Mouse (Mus musculus) T-cell, adult 2 months (primary cell): ENCODE measurements around the gene Ttc34.

Experiments used
- DNase-seq: peaks from one replicate; pipeline ENCODE4 v3.0.0; 2022; ENCODE audit warnings: low spot score

The Ttc34 gene

DNA sequence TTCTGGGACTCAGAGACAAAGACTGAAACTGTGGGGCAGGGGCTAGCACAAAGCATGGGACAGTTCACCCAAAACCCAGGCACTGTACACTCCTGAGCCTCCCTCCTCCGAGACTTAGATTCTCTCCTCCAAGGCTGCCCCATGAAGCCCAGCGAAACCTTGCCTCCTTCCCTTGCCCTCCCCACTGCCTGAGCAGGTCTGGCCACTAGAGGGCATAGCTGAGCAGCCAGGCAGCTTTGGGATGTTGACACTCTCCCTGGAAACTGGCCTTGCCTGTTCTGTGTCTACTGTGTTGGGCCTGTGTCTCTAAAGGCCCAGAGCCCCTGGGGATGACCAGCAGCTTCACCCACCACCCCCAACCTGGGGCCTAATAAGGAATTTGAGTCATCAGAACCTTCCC lies at the start of gene Ttc34:
Ttc34 (plus strand) TSS at position 290 of the 400 bp plus-strand sequence.
- peak; percentile 58 for DNase-seq

GRCm38 (mm10) chr4:154787960-154788702 lies 49.1 kb upstream of the Ttc34 start:
- DNase-seq, result no peak

- DNase-seq, result no peak
These were observed 45.4 kb upstream of the Ttc34 start for GRCm38 (mm10) chr4:154791894-154792293.

DNA sequence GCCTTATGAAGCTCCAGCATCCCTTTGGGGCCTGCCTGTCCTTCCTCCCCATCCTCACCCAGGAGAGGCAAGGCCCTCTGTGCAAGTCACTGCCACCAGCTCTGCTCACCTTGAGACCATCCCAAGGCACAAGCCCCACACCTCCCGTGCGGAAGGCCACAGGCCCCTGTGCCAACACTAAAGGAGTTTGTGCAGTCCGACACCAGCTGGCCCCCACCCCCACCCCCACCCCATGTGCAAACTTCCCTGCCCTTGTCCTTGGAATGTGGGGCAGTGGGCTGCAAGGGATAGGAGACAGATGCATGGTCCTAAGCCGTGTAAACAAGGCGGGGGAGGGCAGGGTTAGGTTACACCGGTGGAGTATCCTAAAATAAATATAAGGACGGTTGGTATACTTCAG lies 43.8 kb upstream of the Ttc34 start:
- DNase-seq, result no peak

DNA sequence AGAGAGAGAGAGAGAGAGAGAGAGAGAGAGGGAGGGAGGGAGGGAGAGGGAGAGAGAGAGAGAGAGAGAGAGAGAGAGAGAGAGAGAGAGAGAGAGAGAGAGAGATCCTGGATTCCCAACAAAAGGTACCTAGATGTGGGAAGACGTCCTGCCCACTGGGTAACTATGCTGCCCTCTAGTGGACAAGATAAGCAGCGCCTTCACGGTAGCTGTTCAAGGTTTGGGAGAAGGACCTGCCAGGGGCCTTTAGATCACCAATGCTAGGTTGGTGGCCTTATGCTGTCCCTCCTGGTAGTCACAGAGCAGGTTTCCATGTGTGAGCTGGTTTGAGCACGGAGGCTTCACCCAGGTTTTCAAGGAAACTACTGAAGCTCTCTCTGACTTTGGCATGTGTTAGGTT lies 39.4 kb upstream of the Ttc34 start:
- peak; percentile 20 for DNase-seq

DNA sequence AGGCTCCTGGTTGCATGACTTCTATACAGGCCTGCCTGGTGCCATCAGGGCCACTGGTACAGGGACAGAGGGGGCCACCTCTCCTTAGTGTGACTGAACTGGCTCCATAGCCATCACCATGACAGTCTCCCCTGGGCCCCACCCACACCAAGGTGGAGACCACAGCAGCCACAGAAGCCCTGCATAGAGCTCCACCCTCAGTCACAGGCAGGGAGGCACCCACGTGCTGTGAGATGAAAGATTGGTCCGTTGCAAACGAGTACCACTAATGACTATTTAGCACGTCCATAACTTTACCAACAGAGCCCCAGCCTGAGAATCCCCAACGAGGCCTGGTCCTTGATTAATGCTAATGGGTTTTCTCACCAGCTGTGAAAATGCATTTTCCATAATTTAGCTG lies 36.7 kb upstream of the Ttc34 start:
- no peak for DNase-seq

DNA sequence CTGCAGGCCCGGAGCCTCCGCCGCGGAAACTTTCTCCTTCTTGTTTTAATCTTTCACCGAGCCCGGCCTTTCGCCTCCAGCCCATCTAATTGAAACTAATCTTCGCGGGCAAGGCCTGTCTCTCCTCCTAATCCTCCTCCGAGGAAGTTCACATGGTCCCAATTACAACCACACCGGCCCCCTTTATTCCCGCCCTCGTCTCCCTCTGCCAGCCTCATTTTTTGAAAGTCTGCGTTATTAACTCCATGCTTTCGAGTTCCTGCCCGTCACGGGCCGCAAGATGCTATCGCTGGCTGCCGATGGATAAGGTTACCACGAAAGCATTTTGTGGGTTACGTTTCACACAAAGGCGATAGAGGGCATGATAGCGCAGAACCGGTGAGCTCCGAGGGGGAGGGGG lies 35.0 kb upstream of the Ttc34 start:
- DNase-seq, result no peak

DNA sequence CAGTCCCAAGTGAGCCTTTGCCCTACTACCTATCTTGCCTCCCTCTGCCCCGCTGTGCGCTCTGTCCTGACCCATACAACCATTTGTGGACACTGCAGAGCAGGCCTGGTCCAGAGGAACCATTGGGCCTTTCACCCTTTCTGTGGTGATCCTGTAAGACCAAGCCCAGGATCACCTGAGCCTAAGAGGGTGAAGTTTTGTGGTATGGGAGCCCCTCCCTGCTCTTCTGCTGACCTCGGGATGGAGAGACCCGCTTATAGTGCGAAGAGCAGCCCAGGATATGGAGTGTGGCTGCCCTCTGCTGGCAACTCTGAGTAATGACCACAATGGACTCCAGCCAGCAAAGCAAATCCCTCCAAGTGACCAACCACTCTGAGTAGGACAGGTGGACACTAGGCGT lies 11.6 kb upstream of the Ttc34 start:
- DNase-seq, result peak; percentile 10

GRCm38 (mm10) chr4:154826224-154826623 lies 11.0 kb upstream of the Ttc34 start:
- DNase-seq, result no peak

DNA sequence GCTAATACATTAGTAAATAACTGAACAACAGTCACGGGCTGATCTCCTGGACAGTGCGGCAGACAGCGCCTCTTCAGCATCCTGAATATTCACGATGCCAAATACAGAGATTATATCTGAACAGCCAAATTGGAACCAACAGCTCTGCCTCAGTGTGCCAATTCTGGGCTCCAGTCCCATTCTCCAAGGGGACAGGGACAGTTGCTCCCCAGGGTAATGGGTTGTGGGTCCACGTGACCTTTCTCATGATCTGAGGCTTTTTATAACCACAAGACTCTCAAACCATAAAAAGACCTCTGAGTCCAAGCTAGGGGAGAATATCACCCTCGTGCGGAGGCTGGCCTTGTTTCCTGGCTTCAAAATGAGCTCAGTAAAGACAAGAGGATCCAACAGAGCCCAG lies 10.1 kb upstream of the Ttc34 start:
- no peak for DNase-seq

DNA sequence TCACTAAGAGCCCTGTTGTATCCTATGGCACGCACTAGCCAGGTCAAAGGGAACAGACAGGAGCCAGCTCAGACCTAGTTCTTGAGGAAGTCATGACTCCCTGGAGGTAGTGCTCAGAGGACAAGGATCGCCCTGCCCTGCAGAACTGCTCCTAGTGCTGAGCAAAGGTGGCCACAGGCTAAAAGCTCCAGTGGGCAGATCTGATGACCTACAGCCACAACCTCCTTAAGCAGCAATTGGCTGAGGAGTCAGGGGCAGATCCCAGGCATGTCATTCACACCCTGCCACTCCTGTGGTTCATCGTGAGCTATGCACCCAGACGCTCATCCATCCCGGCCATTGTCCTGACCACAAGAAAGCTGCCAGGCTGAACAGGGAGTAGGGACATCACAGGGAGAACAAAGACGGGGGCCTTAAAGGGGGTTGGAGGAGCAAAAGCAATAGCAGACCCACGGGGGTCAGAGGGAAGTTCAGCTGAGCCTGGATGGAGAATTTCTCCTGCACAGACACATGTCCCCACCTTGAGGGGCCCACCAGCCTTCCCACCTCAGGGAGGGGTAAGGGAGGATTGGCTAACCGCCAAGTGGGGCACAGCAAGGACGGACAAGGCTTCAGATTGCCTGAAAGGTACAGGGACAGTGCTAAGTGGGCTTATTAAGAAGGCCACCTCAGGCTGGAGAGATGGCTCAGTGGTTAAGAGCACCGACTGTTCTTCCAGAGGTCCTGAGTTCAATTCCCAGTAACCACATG lies 9.2 kb upstream of the Ttc34 start:
- no peak for DNase-seq

GRCm38 (mm10) chr4:154831915-154832573 lies 5.2 kb upstream of the Ttc34 start:
- DNase-seq, result no peak

DNA sequence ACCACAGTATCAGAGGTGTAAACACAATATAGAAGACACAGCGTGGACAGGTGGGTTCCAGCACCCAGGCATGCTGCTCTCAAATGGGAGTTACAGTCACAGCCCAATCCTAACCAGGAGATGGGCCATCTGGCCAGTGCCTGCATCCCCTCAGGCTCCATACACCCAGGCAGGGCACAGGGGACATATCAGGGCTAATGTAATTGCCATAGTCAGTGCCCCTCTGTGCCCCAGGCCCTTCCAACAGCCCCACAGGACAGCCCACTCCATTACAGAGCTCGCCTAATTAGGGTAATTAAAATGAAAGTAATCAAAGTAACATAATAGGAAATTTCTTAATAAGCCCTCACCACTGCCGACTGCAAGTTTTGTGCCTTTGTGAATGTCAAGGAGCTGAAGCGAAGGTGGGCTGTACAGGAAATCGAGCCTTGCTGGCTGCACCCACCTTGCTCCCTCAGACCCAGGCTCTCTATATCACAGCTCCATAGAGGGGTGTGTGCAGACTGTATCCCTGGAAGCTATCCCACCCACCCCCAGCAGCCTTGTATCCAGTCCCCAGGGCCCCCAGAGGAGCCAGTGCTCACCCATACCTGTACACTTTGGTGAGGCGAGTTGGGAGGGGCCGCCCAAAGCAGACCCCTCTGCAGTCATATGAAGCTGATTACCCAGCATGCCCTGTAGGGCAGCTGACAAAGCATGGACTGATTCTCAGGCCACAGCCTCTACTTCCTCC lies 910 bp upstream of the Ttc34 start:
- DNase-seq, result no peak

DNA sequence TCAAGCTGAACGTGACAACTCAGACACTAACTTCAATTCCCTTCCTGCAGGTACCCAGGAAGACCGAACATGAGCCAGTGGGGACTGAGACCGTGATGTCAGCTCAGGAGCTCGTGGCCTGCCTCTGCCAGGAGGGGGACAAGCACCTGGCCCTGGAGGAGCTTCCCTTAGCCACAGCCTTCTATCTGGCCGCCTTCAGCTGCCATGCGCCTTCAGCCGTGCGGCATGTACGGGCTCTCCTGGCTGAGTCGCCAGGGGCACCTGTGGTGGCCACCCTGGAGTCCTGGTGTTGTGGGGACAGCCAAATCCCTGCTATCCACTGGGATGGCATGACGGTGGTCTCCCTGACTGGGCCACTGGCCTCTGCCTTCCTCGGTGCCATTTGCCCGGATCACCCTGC lies 1.5 kb downstream of the Ttc34 start:
- no peak for DNase-seq

DNA sequence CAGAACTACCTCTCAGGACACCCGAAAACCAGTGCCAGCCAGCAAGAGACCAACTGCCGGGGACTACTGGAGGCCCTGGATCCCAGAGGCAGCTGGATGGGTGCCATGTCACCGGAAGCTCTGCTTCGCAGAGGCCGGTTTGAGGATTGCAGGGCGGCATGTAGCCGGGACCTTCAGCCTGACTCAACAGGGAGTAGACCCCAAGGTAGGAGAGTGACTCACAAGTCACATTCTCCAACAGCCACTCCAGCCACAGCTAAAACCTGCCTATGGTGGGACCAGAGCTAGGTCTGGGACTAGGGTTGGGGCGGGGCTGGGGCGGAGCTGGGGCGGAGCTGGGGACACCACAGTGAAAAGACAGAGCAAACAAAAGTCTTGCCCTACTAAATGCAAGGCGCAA lies 2.1 kb downstream of the Ttc34 start:
- DNase-seq, result no peak

GRCm38 (mm10) chr4:154852696-154853095 lies 15.4 kb downstream of the Ttc34 start:
- DNase-seq, result no peak

GRCm38 (mm10) chr4:154853881-154854280 lies 16.6 kb downstream of the Ttc34 start:
- no peak for DNase-seq

DNA sequence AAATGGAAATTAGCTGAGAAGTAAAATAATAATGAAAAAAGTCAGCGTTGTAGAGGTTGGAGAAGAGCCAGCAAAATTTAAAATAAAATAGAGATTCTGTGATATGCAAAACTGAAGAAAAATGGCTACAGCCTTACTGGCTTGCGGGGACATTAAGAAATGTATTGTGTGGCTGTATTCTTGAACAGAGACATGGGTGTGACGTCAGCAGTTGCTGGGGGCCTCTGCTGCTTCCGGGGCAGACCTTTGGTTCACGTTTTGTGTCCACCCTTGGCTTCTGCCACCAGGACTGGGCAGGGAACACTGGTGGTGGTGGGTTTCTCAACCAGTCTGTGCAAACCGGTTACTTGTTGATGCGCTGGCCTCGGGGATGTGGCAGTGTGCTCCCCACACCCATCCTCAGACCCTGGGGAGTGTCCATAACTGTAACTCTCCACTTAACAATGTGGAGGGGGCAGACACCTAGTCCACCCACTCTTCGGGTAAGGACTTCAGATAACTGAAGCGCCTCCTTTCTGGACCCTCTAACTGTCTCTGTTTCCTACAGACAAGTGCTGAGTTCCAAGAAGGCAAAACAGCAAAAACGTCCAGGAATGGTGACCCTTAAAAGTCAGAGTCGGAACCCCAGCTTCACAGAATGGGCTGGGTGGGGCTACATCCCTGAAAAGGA lies 17.6 kb downstream of the Ttc34 start:
- DNase-seq, result no peak

- peak; percentile 42 for DNase-seq
These were observed 18.6 kb downstream of the Ttc34 start for GRCm38 (mm10) chr4:154855721-154856479.

DNA sequence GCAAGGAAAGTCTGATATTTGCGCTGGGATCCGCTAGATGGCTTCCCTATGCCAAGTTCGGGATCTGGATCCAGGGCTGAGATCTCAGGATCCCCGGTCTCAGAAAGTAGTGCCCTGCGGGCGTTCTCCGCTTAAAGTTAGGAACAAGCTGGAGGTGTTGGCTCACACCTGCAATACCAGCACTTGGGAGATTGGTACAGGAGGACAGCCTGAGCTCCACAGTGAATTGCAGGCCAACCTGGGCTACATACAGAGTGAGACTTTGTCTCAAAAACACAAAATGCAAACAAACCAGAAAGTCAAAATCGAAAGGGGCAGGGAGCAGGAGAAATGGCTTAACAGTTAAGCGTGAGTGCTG lies 19.2 kb downstream of the Ttc34 start:
- no peak for DNase-seq

DNA sequence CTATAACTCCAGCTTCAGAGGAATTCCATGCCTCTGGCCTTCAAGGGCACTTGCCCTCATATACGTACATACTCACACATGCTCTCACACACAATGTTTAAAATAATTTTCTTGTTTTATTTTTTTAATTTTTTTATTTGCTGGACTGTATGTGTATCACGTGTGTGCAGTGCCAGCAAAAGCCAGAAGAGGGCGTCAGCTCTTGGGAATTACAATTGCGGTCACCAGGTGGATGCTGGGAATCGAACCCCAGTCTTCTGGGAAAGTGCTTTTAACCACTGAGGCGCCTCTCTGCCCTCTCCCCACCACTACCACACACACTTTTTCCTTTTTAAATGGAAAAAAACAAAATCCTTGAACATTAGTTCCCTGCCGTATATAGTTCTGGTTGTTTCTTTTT lies 19.6 kb downstream of the Ttc34 start:
- no peak for DNase-seq
